Mouse (Mus musculus) gonadal fat pad, adult 2 months (tissue): Measurements from ENCODE around the gene D2hgdh. TPM values are rescaled to one million over a fixed set of nuclear protein-coding genes. Genes with fewer than 3 reads are reported as not detected.
"Not testable (repeated sequence)": the region's sequence is repeated elsewhere in the genome, so short reads cannot be mapped to it uniquely, and the experiment has no call there.

Experiments used
- DNase-seq: peaks from one replicate; pipeline ENCODE4 v3.0.0-alpha.2; 2012; ENCODE audit warnings: low read depth
- polyA plus RNA-seq: library from polyadenylated mRNA; depleted of rRNA; stranded (reverse); fragments of >200 nt; gene quantifications from 2 replicates; pipeline ENCODE4 v1.2.3, GENCODE M21; 2012

Gene D2hgdh
- polyA plus RNA-seq, 1 experiment: 27.7 TPM

- no peak for DNase-seq
Measured at GRCm38 (mm10) chr1:93826540-93826835, 1.8 kb downstream of the D2hgdh start.

GRCm38 (mm10) chr1:93832754-93833360 is 8.1 kb downstream of the D2hgdh start:
- DNase-seq: not testable (repeated sequence)

GRCm38 (mm10) chr1:93834671-93835150 is 10.0 kb downstream of the D2hgdh start:
- DNase-seq: no peak

- no peak for DNase-seq
Measured at GRCm38 (mm10) chr1:93835211-93835610, 10.5 kb downstream of the D2hgdh start.

- no peak for DNase-seq
Measured at GRCm38 (mm10) chr1:93835876-93836531, 11.3 kb downstream of the D2hgdh start.

GRCm38 (mm10) chr1:93836532-93836913 is 11.8 kb downstream of the D2hgdh start:
- DNase-seq: no peak

- DNase-seq: no peak
Measured at GRCm38 (mm10) chr1:93837335-93837734, 12.6 kb downstream of the D2hgdh start.

- not testable (repeated sequence) for DNase-seq
Measured at GRCm38 (mm10) chr1:93838569-93838968, 13.9 kb downstream of the D2hgdh start.

GRCm38 (mm10) chr1:93845766-93846366 is 21.2 kb downstream of the D2hgdh start:
- not testable (repeated sequence) for DNase-seq

- not testable (repeated sequence) for DNase-seq
Measured at GRCm38 (mm10) chr1:93855790-93856189, 31.1 kb downstream of the D2hgdh start.

GRCm38 (mm10) chr1:93857370-93857769 is 32.7 kb downstream of the D2hgdh start:
- DNase-seq: no peak

GRCm38 (mm10) chr1:93857991-93858390 is 33.3 kb downstream of the D2hgdh start:
- DNase-seq: no peak

GRCm38 (mm10) chr1:93859619-93860018 is 34.9 kb downstream of the D2hgdh start:
- DNase-seq: no peak

- not testable (repeated sequence) for DNase-seq
Measured at GRCm38 (mm10) chr1:93861048-93861447, 36.3 kb downstream of the D2hgdh start, which contains the start of gene Gal3st2. Gene Gal3st2, plus strand, starts transcription at chr1:93861306.

- not testable (repeated sequence) for DNase-seq
Measured at GRCm38 (mm10) chr1:93871594-93872105, 46.9 kb downstream of the D2hgdh start.

- not testable (repeated sequence) for DNase-seq
Measured at GRCm38 (mm10) chr1:93874405-93874804, 49.7 kb downstream of the D2hgdh start.

- not testable (repeated sequence) for DNase-seq
Measured at GRCm38 (mm10) chr1:93881778-93882177, 57.1 kb downstream of the D2hgdh start.

- not testable (repeated sequence) for DNase-seq
Measured at GRCm38 (mm10) chr1:93890936-93891335, 66.2 kb downstream of the D2hgdh start.

GRCm38 (mm10) chr1:93897395-93897794 is 72.7 kb downstream of the D2hgdh start:
- DNase-seq: not testable (repeated sequence)

- not testable (repeated sequence) for DNase-seq
Measured at GRCm38 (mm10) chr1:93901291-93901690, 76.6 kb downstream of the D2hgdh start.
